Mouse (Mus musculus) heart, embryonic 10.5 days (tissue): Measurements from ENCODE around the gene Pacs1. TPM values are rescaled to one million over a fixed set of nuclear protein-coding genes. Genes with fewer than 3 reads are reported as not detected.

Source experiments
- DNase-seq: peaks from one replicate; pipeline ENCODE4 v3.0.0-alpha.2; 2017; ENCODE audit warnings: low spot score
- H3K27ac ChIP-seq: fragments of 300-500 bp; sonication (generic); 2 replicates; pipeline ENCODE4 v1.5.1; 2016; ENCODE audit warnings: mild to moderate bottlenecking
- H3K27me3 ChIP-seq: fragments of 300-500 bp; sonication (generic); 2 replicates; pipeline ENCODE4 v1.6.1; 2016; ENCODE audit warnings: mild to moderate bottlenecking; ENCODE audit not compliant: poor library complexity, insufficient read depth, severe bottlenecking
- H3K36me3 ChIP-seq: fragments of 300-500 bp; sonication (generic); 2 replicates; pipeline ENCODE4 v1.6.1; 2016; ENCODE audit warnings: mild to moderate bottlenecking, moderate library complexity
- H3K4me1 ChIP-seq: fragments of 300-500 bp; sonication (generic); 2 replicates; pipeline ENCODE4 v1.6.1; 2016; ENCODE audit warnings: mild to moderate bottlenecking
- H3K4me3 ChIP-seq: fragments of 300-500 bp; sonication (generic); 2 replicates; pipeline ENCODE4 v1.5.1; 2016; ENCODE audit warnings: mild to moderate bottlenecking, moderate library complexity
- H3K9me3 ChIP-seq: fragments of 300-500 bp; sonication (generic); 2 replicates; pipeline ENCODE4 v1.6.1; 2016; ENCODE audit warnings: mild to moderate bottlenecking, moderate library complexity
- WGBS: fragments of 180-500 bp; shearing (Covaris S2); methylation state at CpG from one replicate; pipeline ENCODE4 v1.1.7; 2016; 5-methylcytosine and 5-hydroxymethylcytosine counted together
- microRNA-seq: library from miRNA; unstranded; fragments of <30 nt; microRNA quantifications from one replicate; pipeline ENCODE4, GENCODE M21; 2017
- polyA plus RNA-seq: library from polyadenylated mRNA; unstranded; fragments of >200 nt; fragmentation: Nextera tagmentation; extraction: Ambion mirVana; gene quantifications from 2 replicates; pipeline ENCODE4 v1.2.1, GENCODE M21; 2016

Pacs1 gene
- polyA plus RNA-seq, 1 experiment from 2014 or later: 23.4 TPM

- H3K9me3 ChIP-seq: no peaks in the 10 kb centered on the region
- peaks cover 62% of the 10 kb centered on the region for H3K27me3 ChIP-seq
- peak within 1 kb of the TSS; percentile 48 for H3K27ac ChIP-seq
- 1% methylated on average over 65 of the region's 69 CpGs for WGBS
- H3K4me1 ChIP-seq: peaks cover 31% of the 10 kb centered on the region
- H3K4me3 ChIP-seq: peak within 1 kb of the TSS; percentile 69
- no peak for DNase-seq
- H3K36me3 ChIP-seq: peaks cover 8% of the 10 kb centered on the region
These were observed 187.6 kb downstream of the Pacs1 start, which contains the start of gene Tmem151a for GRCm38 (mm10) chr19:5085145-5085863. Gene Tmem151a, minus strand, starts transcription at chr19:5085531.

- no peaks in the 10 kb centered on the region for H3K9me3 ChIP-seq
- H3K4me1 ChIP-seq: peaks cover 31% of the 10 kb centered on the region
- peak overlapping the region; percentile 48; the same call in 1 of the 2 replicates for H3K27ac ChIP-seq
- WGBS: 3% methylated on average over 15 of the region's 15 CpGs
- DNase-seq: no peak
- H3K27me3 ChIP-seq: peaks cover 67% of the 10 kb centered on the region
- peak overlapping the region; percentile 69 for H3K4me3 ChIP-seq
- H3K36me3 ChIP-seq: peaks cover 5% of the 10 kb centered on the region; the same call in 1 of the 2 replicates
These were observed 188.1 kb downstream of the Pacs1 start for GRCm38 (mm10) chr19:5084834-5085144.

DNA sequence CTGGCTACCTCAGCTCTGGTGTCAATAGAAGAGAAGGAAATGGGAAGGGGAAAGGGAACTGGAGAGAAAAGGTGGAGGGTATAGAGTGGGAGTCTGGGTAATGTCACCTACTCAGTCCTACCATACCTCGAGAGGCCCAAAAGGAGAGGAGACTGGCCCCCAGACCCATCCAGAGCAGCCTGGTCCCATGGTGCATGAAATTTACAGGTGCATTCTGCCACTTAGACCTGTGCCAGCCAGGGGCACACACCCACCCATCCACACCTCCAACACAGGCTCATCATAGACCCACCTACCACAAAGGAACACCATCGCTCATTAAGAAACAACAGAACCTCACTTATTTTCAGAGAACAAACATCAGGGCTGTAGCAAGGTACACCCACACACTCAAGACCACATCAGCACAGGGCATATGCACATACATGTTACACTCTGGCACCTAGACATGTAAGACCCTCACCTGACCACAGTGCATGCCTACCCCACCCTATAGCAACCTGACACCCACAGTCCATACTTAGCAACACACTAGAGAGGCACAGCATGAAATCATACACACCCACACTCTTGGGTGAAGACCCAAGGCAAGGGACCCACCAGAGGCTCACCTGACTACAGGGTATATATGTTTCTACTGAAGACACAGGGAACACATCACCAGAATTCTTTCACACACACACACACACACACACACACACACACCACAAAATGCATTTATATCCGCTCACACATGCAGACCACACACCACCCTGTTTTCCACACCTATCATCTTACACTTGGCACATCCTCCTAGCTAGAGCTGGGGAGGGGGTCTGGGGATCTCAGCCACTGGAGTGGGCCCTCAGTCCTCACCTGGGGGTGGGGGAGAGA is 188.7 kb downstream of the Pacs1 start:
- Histone ChIP-seq H3K27ac (0 out of 2 replicates have a peak overlapping the region, but pooled peaks have one; percentile 48), H3K36me3 (no peaks in the 10 kb centered on the region), H3K27me3 (peaks cover 69% of the 10 kb centered on the region), H3K4me1 (peaks cover 27% of the 10 kb centered on the region), H3K4me3 (peak overlapping the region; percentile 69), H3K9me3 (no peaks in the 10 kb centered on the region)
- WGBS: 61% methylated on average over 3 of the region's 3 CpGs
- no peak for DNase-seq

Small RNAs within 50 kb of the gene (microRNA-seq; reads per million reads assigned to microRNA genes)
- gene Gm27468: not detected

Other genes starting within 250 kb of the Pacs1 start
- gene Slc29a2, start 249.3 kb downstream of the Pacs1 start, polyA plus RNA-seq: 7.6 and 12.0 TPM in 2 replicates
- gene B4gat1, start 234.3 kb downstream of the Pacs1 start, polyA plus RNA-seq: 42.8 and 47.8 TPM in 2 replicates
- 1.6 and 2.5 TPM in 2 replicates for gene AC124502.3, start 234.2 kb downstream of the Pacs1 start, polyA plus RNA-seq
- gene Brms1, start 231.8 kb downstream of the Pacs1 start, polyA plus RNA-seq: 47.1 and 58.1 TPM in 2 replicates
- 4.0 and 5.3 TPM in 2 replicates for gene Rin1, start 222.6 kb downstream of the Pacs1 start, polyA plus RNA-seq
- gene Cd248, start 205.0 kb downstream of the Pacs1 start, polyA plus RNA-seq: 19.0 and 43.4 TPM in 2 replicates
- 6.4 and 7.6 TPM in 2 replicates for gene Tmem151a, start 187.6 kb downstream of the Pacs1 start, polyA plus RNA-seq
- 94.9 and 104 TPM in 2 replicates for gene Yif1a, start 184.6 kb downstream of the Pacs1 start, polyA plus RNA-seq
- gene Cnih2, start 174.6 kb downstream of the Pacs1 start, polyA plus RNA-seq: 4.6 and 12.7 TPM in 2 replicates
- 261 and 263 TPM in 2 replicates for gene Rab1b, start 166.0 kb downstream of the Pacs1 start, polyA plus RNA-seq
- gene Klc2, start 154.6 kb downstream of the Pacs1 start, polyA plus RNA-seq: 23.7 and 27.0 TPM in 2 replicates
- 261 and 313 TPM in 2 replicates for gene Sf3b2, start 22.3 kb upstream of the Pacs1 start, polyA plus RNA-seq
- 2.8 and 4.5 TPM in 2 replicates for gene Gal3st3, start 25.2 kb upstream of the Pacs1 start, polyA plus RNA-seq
- gene Catsper1, start 62.6 kb upstream of the Pacs1 start, polyA plus RNA-seq: not detected in 2 replicates
- gene Cst6, start 76.5 kb upstream of the Pacs1 start, polyA plus RNA-seq: 0.23 TPM in 1 of 2 replicates, not detected in the other
- gene Eif1ad, start 93.6 kb upstream of the Pacs1 start, polyA plus RNA-seq: 58.0 and 72.6 TPM in 2 replicates
- gene Banf1, start 94.0 kb upstream of the Pacs1 start, polyA plus RNA-seq: 533 and 575 TPM in 2 replicates
- 52.7 and 88.8 TPM in 2 replicates for gene Sart1, start 115.6 kb upstream of the Pacs1 start, polyA plus RNA-seq
- 1.2 and 1.8 TPM in 2 replicates for gene Tsga10ip, start 129.4 kb upstream of the Pacs1 start, polyA plus RNA-seq
- 173 and 209 TPM in 2 replicates for gene Drap1, start 151.9 kb upstream of the Pacs1 start, polyA plus RNA-seq
- 39.3 and 49.1 TPM in 2 replicates for gene AI837181, start 152.0 kb upstream of the Pacs1 start, polyA plus RNA-seq
- 0.34 and 0.49 TPM in 2 replicates for gene Fosl1, start 174.4 kb upstream of the Pacs1 start, polyA plus RNA-seq
- gene Ccdc85b, start 184.8 kb upstream of the Pacs1 start, polyA plus RNA-seq: 8.3 and 11.6 TPM in 2 replicates
- gene Fibp, start 187.5 kb upstream of the Pacs1 start, polyA plus RNA-seq: 79.5 and 87.9 TPM in 2 replicates
- gene Ctsw, start 195.4 kb upstream of the Pacs1 start, polyA plus RNA-seq: 0.85 and 1.1 TPM in 2 replicates
- 62.7 and 92.3 TPM in 2 replicates for gene Efemp2, start 200.8 kb upstream of the Pacs1 start, polyA plus RNA-seq
- 41.7 and 44.7 TPM in 2 replicates for gene Mus81, start 215.3 kb upstream of the Pacs1 start, polyA plus RNA-seq
- 2,322 and 2,829 TPM in 2 replicates for gene Cfl1, start 217.3 kb upstream of the Pacs1 start, polyA plus RNA-seq
- gene 1700020D05Rik, start 230.7 kb upstream of the Pacs1 start, polyA plus RNA-seq: 0.14 and 0.25 TPM in 2 replicates
- 10.6 and 15.6 TPM in 2 replicates for gene Snx32, start 237.4 kb upstream of the Pacs1 start, polyA plus RNA-seq